Mouse (Mus musculus) embryonic facial prominence, embryonic 11.5 days (tissue): ENCODE data around the gene Map1s. TPM values are rescaled to one million over a fixed set of nuclear protein-coding genes. Genes with fewer than 3 reads are reported as not detected.

Experiments
- ATAC-seq: fragments of 200-750 bp; cut with Nextera tagmentation; replicated peaks from 2 replicates; pipeline ENCODE4 v1.8.0; 2017; ENCODE audit warnings: low read depth; ENCODE audit not compliant: insufficient number of reproducible peaks, low FRiP score, low TSS enrichment
- DNase-seq: peaks from one replicate; pipeline ENCODE4 v3.0.0-alpha.2; 2015; ENCODE audit warnings: low spot score
- H3K27ac ChIP-seq: fragments of 300-500 bp; sonication (generic); replicated peaks from 2 replicates; pipeline ENCODE4 v1.5.1; 2014; ENCODE audit warnings: mild to moderate bottlenecking, low read depth, low read length, control low read depth
- H3K27me3 ChIP-seq: fragments of 300-500 bp; sonication (generic); 2 replicates; pipeline ENCODE4 v1.6.1; 2014; ENCODE audit warnings: mild to moderate bottlenecking, low read length, moderate library complexity, mixed read lengths; ENCODE audit not compliant: control insufficient read depth, insufficient read depth
- H3K36me3 ChIP-seq: fragments of 300-500 bp; sonication (generic); replicated peaks from 2 replicates; pipeline ENCODE4 v1.6.1; 2014; ENCODE audit warnings: low read depth, mild to moderate bottlenecking, low read length, moderate library complexity, mixed read lengths; ENCODE audit not compliant: control insufficient read depth, insufficient read depth
- H3K4me1 ChIP-seq: fragments of 300-500 bp; sonication (generic); 2 replicates; pipeline ENCODE4 v1.6.1; 2014; ENCODE audit warnings: low read length, mixed read lengths; ENCODE audit not compliant: control insufficient read depth, insufficient read depth
- H3K4me2 ChIP-seq: fragments of 300-500 bp; sonication (generic); 2 replicates; pipeline ENCODE4 v1.6.1; 2014; ENCODE audit warnings: low read depth, mild to moderate bottlenecking, control low read depth, low read length, moderate library complexity
- H3K4me3 ChIP-seq: fragments of 300-500 bp; sonication (generic); 2 replicates; pipeline ENCODE4 v1.5.1; 2014; ENCODE audit warnings: low read depth, low read length, control low read depth
- H3K9ac ChIP-seq: fragments of 300-500 bp; sonication (generic); replicated peaks from 2 replicates; pipeline ENCODE4 v1.6.1; 2014; ENCODE audit warnings: mild to moderate bottlenecking, control low read depth, low read length
- H3K9me3 ChIP-seq: fragments of 300-500 bp; sonication (generic); replicated peaks from 2 replicates; pipeline ENCODE4 v1.6.1; 2016; ENCODE audit warnings: mild to moderate bottlenecking, low read length, inconsistent platforms, mixed read lengths; ENCODE audit not compliant: control insufficient read depth
- WGBS: fragments of 180-500 bp; shearing (Covaris S2); extraction: QIAGEN DNeasy Blood & Tissue Kit; methylation state at CpG from one replicate; pipeline ENCODE4 v1.1.7; 2014; 5-methylcytosine and 5-hydroxymethylcytosine counted together
- polyA plus RNA-seq: library from polyadenylated mRNA; unstranded; fragments of >200 nt; fragmentation: Nextera tagmentation; extraction: Ambion mirVana; gene quantifications from 2 replicates; pipeline ENCODE4 v1.2.1, GENCODE M21; 2014

Map1s gene
- polyA plus RNA-seq, 1 experiment from 2014 or later, result 24.9 TPM

DNA sequence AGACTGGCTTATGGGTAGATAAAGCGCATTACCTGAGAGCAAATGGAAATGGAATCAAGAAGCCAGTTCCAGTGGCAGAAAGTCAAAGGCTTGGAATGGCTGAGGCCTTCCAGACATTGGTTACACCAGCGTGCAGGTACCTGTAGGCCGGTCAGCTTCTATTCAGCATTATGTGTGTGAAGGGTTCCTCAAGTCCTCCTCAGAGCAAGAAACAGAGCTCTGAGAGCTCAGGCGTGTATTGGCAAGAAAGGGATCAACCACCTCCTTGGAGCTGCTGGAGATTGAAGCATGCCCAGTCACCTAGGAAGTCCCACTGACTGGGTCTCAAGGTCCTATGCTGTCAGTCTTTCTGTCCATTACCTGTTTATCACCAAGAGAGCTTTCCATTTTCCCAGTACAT, 20.0 kb downstream of the Map1s start:
- Histone ChIP-seq H3K36me3 (no peaks in the 10 kb centered on the region), H3K27me3 (no peaks in the 10 kb centered on the region), H3K9ac (no peak overlapping the region), H3K4me3 (no peak overlapping the region), H3K9me3 (no peaks in the 10 kb centered on the region), H3K4me1 (no peaks in the 10 kb centered on the region), H3K4me2 (no peak overlapping the region), H3K27ac (no peak overlapping the region)
- DNase-seq, result no peak
- 90% methylated on average over 4 of the region's 4 CpGs for WGBS
- ATAC-seq, result no peak

DNA sequence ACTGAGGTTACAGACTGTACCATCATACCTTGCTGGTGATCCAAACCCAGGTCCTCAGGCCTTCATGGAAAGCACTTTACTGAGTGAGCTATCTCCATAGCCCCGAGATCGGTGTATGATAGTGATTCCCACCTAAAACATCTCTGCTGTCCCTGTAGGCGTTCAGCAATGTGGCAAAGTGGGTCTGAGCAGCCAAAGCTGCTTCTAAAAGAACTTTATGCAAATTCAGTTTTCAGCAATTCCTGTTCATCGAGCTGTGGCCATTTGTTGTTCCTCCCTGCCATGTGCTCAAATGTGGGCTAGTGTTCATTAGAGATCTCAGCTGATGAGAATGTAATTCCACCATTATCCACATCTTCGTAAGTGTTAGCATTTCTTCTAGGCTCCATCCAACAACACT, 20.7 kb downstream of the Map1s start:
- H3K27me3 ChIP-seq, result no peaks in the 10 kb centered on the region
- no peak overlapping the region for H3K4me3 ChIP-seq
- no peak overlapping the region for H3K4me2 ChIP-seq
- no peak overlapping the region for H3K27ac ChIP-seq
- ATAC-seq, result no peak
- H3K9ac ChIP-seq, result no peak overlapping the region
- no peaks in the 10 kb centered on the region for H3K36me3 ChIP-seq
- no peaks in the 10 kb centered on the region for H3K4me1 ChIP-seq
- 90% methylated on average over 5 of the region's 5 CpGs for WGBS
- DNase-seq, result no peak
- no peaks in the 10 kb centered on the region for H3K9me3 ChIP-seq

DNA sequence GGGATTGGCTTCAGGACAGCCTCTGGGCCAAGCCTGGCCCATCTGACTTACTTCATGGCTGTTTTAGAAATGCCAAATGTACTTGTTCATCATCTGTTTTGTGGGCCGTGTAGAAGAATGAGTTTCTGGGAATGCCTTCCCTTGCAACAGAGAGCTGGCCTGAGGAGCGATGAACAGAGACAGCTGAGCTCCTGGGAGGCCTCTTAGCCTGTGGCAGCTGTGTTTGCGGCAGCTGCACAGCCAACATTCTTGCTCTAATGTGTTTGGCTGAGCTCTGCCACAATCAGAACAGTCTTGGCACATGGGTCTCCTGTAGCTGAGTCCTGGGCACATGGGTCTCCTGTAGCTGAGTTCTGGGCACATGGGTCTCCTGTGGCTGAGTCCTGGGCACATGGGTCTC, 22.4 kb downstream of the Map1s start:
- Histone ChIP-seq H3K4me3 (no peak overlapping the region), H3K36me3 (no peaks in the 10 kb centered on the region), H3K27ac (no peak overlapping the region), H3K27me3 (no peaks in the 10 kb centered on the region), H3K9me3 (no peaks in the 10 kb centered on the region), H3K9ac (no peak overlapping the region), H3K4me2 (no peak overlapping the region), H3K4me1 (no peaks in the 10 kb centered on the region)
- DNase-seq (no peak), ATAC-seq (no peak)
- 89% methylated on average over 3 of the region's 3 CpGs for WGBS

DNA sequence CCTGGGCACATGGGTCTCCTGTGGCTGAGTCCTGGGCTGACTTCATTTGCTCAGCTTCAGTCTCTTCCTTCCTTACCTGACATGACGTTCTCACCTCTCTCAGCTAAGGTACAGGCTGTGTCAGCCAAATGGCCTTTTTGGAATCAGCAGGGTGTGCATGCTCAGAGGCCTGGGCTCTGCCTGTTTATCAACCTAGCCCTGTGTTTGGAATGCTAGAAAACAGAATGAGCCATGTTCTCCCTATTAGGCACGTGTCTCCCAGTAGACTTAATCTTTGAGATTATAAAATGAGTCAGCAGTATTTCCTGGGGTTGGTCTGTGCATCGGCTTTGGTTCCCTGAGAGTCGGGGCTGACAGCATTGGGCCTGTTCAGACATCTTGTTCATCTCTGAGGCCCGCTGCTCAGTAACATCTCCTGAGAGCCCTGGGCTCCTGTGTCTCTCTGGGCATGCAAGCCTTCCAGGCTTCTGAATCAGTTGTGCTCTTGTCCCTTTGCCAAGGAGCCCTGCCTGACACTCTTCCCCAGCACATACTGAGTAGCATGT, 23.1 kb downstream of the Map1s start:
- no peaks in the 10 kb centered on the region for H3K4me1 ChIP-seq
- H3K9me3 ChIP-seq, result no peaks in the 10 kb centered on the region
- H3K36me3 ChIP-seq, result no peaks in the 10 kb centered on the region
- DNase-seq (no peak), ATAC-seq (no peak)
- no peak overlapping the region for H3K4me3 ChIP-seq
- no peak overlapping the region for H3K9ac ChIP-seq
- 78% methylated on average over 5 of the region's 5 CpGs for WGBS
- H3K27me3 ChIP-seq, result no peaks in the 10 kb centered on the region
- no peak overlapping the region for H3K4me2 ChIP-seq
- H3K27ac ChIP-seq, result no peak overlapping the region

DNA sequence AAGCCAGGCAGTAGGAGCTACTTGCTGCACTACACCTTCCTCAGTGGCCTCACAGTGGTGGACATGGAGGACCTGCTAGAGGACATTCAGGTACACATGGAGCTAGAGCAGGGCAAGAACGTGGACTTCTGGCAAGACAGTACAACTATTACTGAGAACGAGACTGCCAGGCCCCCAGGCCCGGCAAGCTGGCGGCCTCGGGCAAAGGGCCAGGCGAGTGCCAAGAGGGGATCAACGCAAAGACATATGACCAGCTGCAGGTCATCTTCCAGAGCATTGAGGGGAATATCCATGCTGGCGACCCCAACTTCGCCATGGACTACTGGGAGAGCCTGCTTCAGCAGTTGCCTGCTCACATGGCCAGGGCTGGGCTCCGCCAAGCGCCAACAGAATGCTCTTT, 26.0 kb downstream of the Map1s start:
- Histone ChIP-seq H3K4me2 (no peak overlapping the region), H3K36me3 (no peaks in the 10 kb centered on the region), H3K4me1 (no peaks in the 10 kb centered on the region), H3K4me3 (no peak overlapping the region), H3K27me3 (no peaks in the 10 kb centered on the region), H3K9ac (no peak overlapping the region), H3K27ac (no peak overlapping the region), H3K9me3 (no peaks in the 10 kb centered on the region)
- WGBS, result 91% methylated on average over 11 of the region's 11 CpGs
- DNase-seq, result no peak
- no peak for ATAC-seq

DNA sequence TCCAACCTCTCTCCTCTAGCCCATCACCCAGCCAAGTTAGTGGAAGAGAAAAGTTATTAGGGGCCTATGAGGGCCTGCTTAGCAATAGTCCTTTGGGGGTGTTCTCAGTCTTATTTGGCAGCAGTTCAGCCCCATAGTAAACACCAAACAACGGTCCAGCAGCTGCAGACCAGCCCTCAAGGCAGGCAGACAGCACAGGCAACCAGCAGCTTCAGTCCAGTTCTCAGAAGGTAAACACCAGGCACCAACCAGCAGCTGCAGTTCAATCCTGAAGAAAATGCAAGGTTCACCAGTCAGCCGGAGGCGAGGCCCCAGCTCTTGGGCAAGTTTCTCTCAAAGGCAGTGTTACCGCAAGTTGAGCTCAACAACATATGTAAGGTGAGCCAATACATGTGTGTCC, 27.3 kb downstream of the Map1s start:
- ATAC-seq, result no peak
- no peak overlapping the region for H3K4me2 ChIP-seq
- H3K4me1 ChIP-seq, result no peaks in the 10 kb centered on the region
- no peak for DNase-seq
- H3K4me3 ChIP-seq, result no peak overlapping the region
- no peak overlapping the region for H3K9ac ChIP-seq
- 84% methylated on average over 4 of the region's 4 CpGs for WGBS
- no peak overlapping the region for H3K27ac ChIP-seq
- no peaks in the 10 kb centered on the region for H3K36me3 ChIP-seq
- H3K27me3 ChIP-seq, result no peaks in the 10 kb centered on the region
- no peaks in the 10 kb centered on the region for H3K9me3 ChIP-seq

DNA sequence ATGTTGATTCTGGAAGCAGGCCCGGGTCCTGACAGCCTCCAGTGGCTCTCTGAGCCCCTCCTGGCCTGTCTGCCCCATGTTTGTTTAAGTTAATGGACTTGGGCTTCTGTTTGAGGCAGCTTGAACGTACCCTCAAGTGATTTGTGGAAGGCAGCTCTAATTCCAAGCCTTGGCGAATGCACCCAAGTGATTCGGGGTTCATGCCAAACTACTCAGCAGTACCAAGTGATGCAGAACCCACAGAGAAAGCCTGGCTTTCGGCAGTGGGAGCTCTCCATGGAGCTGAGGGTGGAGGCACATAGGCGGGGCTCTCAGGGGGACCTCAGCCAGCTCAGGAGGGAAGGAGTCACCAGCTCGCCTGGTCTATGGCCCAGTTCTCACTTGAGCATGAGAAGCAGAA, 29.1 kb downstream of the Map1s start:
- ATAC-seq (no peak), DNase-seq (no peak)
- Histone ChIP-seq H3K4me1 (no peaks in the 10 kb centered on the region), H3K4me3 (no peak overlapping the region), H3K9ac (no peak overlapping the region), H3K27me3 (no peaks in the 10 kb centered on the region), H3K4me2 (no peak overlapping the region), H3K36me3 (no peaks in the 10 kb centered on the region), H3K27ac (no peak overlapping the region), H3K9me3 (no peaks in the 10 kb centered on the region)
- WGBS, result 67% methylated on average over 7 of the region's 7 CpGs

DNA sequence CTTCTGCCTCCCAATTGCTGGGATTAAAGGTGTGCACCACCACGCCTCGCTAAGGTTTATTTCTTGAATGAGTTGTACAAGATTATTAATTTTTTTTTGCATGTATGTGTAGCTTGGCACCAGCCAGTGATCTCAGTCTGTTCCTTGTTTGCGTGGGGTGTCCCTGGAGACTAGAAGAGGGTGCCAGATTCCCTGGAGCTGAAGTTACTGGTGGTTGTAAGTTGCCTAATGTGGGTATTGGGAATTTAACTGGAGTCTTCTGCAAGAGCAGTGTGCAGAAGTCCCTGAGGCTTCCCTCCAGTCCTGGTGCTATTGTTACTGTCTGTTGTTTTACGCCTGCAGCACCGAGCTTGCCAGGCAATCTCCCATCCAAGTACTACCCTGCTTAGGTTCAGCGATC, 31.5 kb downstream of the Map1s start:
- no peak overlapping the region for H3K4me2 ChIP-seq
- ATAC-seq (no peak), DNase-seq (no peak)
- no peak overlapping the region for H3K27ac ChIP-seq
- H3K4me3 ChIP-seq, result no peak overlapping the region
- H3K4me1 ChIP-seq, result no peaks in the 10 kb centered on the region
- WGBS, result 85% methylated on average over 6 of the region's 6 CpGs
- H3K9me3 ChIP-seq, result no peaks in the 10 kb centered on the region
- no peaks in the 10 kb centered on the region for H3K36me3 ChIP-seq
- no peaks in the 10 kb centered on the region for H3K27me3 ChIP-seq
- H3K9ac ChIP-seq, result no peak overlapping the region
